Mouse (Mus musculus): ENCODE results near the gene Chac2. TPM values are rescaled to one million over a fixed set of nuclear protein-coding genes. Genes with fewer than 3 reads are reported as not detected.
A peak's percentile ranks its signal among the peaks of the same experiment; 100 is the strongest.

The Chac2 gene
- polyA plus RNA-seq, 1 experiment from 2014 or later = 17.9 TPM

DNA sequence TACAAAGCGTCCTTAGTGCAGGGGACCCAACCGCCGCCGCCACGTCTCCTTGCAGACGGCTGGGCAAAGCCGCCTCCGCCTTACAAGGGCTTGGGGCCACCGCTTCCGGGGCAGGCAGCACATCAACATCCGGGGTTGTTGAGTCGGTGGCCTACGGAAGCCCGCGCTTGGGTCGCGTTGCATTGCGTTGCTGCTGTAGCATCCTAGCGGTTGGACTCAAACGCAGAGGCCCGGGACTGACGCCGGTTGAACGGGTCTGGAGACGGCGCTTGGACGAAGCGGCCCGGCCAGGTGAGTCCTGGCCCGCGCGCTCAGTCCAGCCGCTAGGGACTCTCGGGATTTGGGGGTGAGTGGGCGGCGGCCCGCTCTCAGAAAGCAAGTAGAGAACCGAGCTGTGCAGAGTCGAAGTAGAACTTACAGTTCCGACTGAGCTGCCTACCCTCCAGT, 31.8 kb downstream of the Chac2 start, which contains the start of gene Erlec1:
Gene Erlec1 (minus strand): TSS at position 57 of the 447 bp plus-strand sequence.
- Histone ChIP-seq H3K27me3 (no peaks in the 10 kb centered on the region), H3K4me3 (peak within 1 kb of the TSS; percentile 82), H3K4me1 (peaks cover 10% of the 10 kb centered on the region), H3K27ac (peak within 1 kb of the TSS; percentile 85), H3K36me3 (peaks cover 38% of the 10 kb centered on the region), H3K9ac (peak within 1 kb of the TSS; percentile 90), H3K4me2 (peak within 1 kb of the TSS; percentile 73), H3K9me3 (peaks cover 15% of the 10 kb centered on the region)
- ATAC-seq (ENCODE audit: insufficient number of reproducible peaks, insufficient read depth, low FRiP score, low TSS enrichment, low read depth) = peak; percentile 96
- under 1% methylated on average over 40 of the region's 40 CpGs for WGBS

DNA sequence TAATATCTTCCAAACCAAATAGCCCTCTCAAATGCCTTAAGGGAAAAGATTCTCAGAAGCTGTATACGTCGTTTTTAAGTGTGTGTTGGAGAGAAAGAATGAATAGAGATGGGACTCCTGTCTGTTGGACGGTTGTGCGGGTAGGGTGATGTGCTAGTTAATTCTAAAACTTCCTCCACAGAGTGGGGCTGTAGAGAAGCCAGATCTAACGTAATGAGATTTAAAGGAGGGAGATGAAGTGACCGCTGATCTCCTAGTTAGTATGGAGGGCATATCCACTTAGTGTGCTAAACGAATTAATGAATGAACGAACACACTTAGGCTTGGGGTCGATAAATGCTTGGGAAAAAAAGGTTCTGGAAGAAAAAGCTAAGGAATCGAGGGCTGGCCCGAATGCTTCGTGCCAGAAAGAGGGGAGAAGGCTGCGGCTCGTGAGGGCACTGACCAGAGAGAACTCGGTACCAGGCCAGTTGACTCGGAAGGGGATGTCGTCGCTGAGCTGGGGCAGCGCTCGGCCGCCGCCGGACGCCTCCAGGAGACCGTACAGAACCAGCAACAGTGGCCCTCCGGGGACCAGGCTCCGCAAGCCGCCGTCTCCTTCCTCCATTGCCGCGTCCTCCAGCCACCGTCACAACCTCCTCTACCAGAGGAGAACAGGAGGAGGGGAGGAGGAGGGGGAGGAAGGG, 32.5 kb downstream of the Chac2 start:
- peak; percentile 78 for ATAC-seq (ENCODE audit: insufficient number of reproducible peaks, insufficient read depth, low FRiP score, low TSS enrichment, low read depth)
- under 1% methylated on average over 26 of the region's 32 CpGs for WGBS
- peaks cover 14% of the 10 kb centered on the region for H3K9me3 ChIP-seq
- H3K27ac ChIP-seq = peak overlapping the region; percentile 81
- peaks cover 10% of the 10 kb centered on the region for H3K4me1 ChIP-seq
- H3K27me3 ChIP-seq = no peaks in the 10 kb centered on the region
- peak overlapping the region; percentile 90 for H3K9ac ChIP-seq
- peak overlapping the region; percentile 67 for H3K4me2 ChIP-seq
- H3K36me3 ChIP-seq = peaks cover 44% of the 10 kb centered on the region
- H3K4me3 ChIP-seq = peak overlapping the region; percentile 82

DNA sequence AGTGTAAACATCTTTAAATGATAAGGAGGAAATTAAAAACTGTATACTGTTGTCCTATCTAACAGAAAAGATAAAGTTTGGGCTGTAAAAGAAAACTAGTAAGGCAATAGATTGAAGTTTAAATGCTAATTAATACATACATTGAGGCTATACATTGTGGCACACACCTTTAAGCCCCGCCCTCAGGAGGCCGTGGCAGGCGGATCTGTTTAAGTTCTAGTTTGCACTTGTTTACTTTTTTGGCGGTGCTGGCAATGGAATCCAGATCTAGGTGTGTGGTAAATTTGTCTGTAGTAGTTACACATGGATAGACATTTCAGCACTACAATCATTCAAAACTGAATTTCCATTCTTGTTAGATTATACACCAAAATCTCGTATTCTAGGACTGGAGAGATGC, 33.3 kb downstream of the Chac2 start:
- Histone ChIP-seq H3K9ac (peak overlapping the region; percentile 90; the same call in 1 of the 2 replicates), H3K27me3 (no peaks in the 10 kb centered on the region), H3K4me2 (peak overlapping the region; percentile 67), H3K9me3 (peaks cover 10% of the 10 kb centered on the region), H3K27ac (no peak overlapping the region), H3K4me1 (peaks cover 10% of the 10 kb centered on the region), H3K36me3 (peaks cover 47% of the 10 kb centered on the region), H3K4me3 (peak overlapping the region; percentile 82)
- 48% methylated on average over 5 of the region's 5 CpGs for WGBS
- no peak for ATAC-seq (ENCODE audit: insufficient number of reproducible peaks, insufficient read depth, low FRiP score, low TSS enrichment, low read depth)

DNA sequence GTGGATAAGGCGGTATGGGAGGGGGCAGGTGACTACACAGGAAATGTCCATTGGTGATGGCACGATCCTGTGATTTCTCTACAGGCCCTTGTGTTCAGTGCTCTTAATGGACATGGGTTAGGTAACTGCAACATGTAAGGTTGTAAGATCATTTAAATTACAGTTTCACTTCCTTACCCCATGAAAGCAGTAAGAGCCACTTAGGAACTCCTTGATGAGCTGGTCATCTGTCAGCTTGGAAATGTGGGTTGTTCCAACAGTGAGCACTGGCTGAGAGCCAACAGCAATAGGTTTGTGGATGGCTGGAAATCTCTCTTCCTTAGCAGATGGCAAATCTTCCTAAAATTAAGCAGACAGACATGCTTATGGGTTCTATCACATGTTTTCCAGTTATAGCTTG, 42.6 kb downstream of the Chac2 start:
- no peaks in the 10 kb centered on the region for H3K27me3 ChIP-seq
- H3K4me3 ChIP-seq = no peak overlapping the region
- no peak for ATAC-seq (ENCODE audit: insufficient number of reproducible peaks, insufficient read depth, low FRiP score, low TSS enrichment, low read depth)
- H3K4me2 ChIP-seq = no peak overlapping the region
- H3K36me3 ChIP-seq = peaks cover 69% of the 10 kb centered on the region
- H3K9ac ChIP-seq = no peak overlapping the region
- WGBS = 92% methylated on average over 2 of the region's 2 CpGs
- H3K9me3 ChIP-seq = no peaks in the 10 kb centered on the region
- H3K4me1 ChIP-seq = no peaks in the 10 kb centered on the region
- H3K27ac ChIP-seq = no peak overlapping the region

DNA sequence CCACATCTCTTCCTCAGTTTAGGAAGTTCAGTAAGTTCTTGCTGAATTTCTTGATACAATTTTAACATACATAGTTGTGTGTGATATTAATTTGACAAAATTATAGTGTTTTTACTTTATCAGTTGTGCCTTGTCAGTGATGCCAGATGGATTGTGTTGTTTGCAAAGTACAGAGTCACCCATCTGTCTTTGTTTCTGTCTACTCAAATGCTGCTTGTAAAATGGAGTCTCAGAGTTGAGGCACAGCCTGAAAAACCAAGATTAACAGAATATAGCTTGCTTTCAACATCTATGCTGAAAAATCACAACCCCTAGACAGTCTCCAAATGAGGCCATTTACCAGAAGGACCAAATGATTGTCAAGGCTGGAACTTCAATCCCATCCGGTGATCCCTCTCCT, 57.7 kb downstream of the Chac2 start:
- ATAC-seq (ENCODE audit: insufficient number of reproducible peaks, insufficient read depth, low FRiP score, low TSS enrichment, low read depth) = no peak
- Histone ChIP-seq H3K9ac (no peak overlapping the region), H3K4me1 (no peaks in the 10 kb centered on the region), H3K36me3 (peaks cover 52% of the 10 kb centered on the region), H3K27ac (no peak overlapping the region), H3K4me3 (no peak overlapping the region), H3K4me2 (no peak overlapping the region), H3K9me3 (no peaks in the 10 kb centered on the region), H3K27me3 (no peaks in the 10 kb centered on the region)
- 85% methylated on average over 1 of the region's 1 CpGs for WGBS

DNA sequence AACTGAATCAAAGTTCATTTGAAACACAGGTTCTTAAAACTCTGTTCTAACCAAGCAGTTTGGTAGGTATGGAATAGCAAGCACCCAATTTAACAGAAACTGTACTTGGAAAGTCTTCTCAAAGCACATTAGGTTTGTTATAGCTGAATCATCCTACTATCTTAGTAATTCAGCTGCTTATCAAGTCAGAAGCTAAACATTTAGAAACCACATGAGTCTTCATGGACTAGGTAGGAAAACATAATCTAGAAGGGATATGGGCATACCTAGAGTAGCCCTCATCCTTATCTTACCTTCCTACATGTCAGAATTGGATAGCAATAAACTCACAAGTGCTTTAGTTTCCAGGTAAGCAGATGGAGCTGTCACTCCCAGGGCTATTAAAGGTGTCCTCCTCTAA, 58.1 kb downstream of the Chac2 start:
- Histone ChIP-seq H3K4me3 (no peak overlapping the region), H3K4me2 (no peak overlapping the region), H3K27me3 (no peaks in the 10 kb centered on the region), H3K4me1 (no peaks in the 10 kb centered on the region), H3K36me3 (peaks cover 51% of the 10 kb centered on the region), H3K27ac (no peak overlapping the region), H3K9ac (no peak overlapping the region), H3K9me3 (no peaks in the 10 kb centered on the region)
- ATAC-seq (ENCODE audit: insufficient number of reproducible peaks, insufficient read depth, low FRiP score, low TSS enrichment, low read depth) = no peak

Other genes starting within 250 kb of the Chac2 start
- 25.0 and 28.7 TPM in 2 replicates for gene Psme4, start 214.6 kb downstream of the Chac2 start, polyA plus RNA-seq (2015; fragmentation: Nextera tagmentation; extraction: Ambion mirVana)
- 0.54 and 0.94 TPM in 2 replicates for gene Gpr75, start 101.0 kb downstream of the Chac2 start, polyA plus RNA-seq (2015; fragmentation: Nextera tagmentation; extraction: Ambion mirVana)
- 35.1 and 38.5 TPM in 2 replicates for gene Asb3, start 100.9 kb downstream of the Chac2 start, polyA plus RNA-seq (2015; fragmentation: Nextera tagmentation; extraction: Ambion mirVana)
- 13.4 and 15.2 TPM in 2 replicates for gene Erlec1, start 32.0 kb downstream of the Chac2 start, polyA plus RNA-seq (2015; fragmentation: Nextera tagmentation; extraction: Ambion mirVana)
- not detected in 2 replicates for gene Gm17332, start 196.1 kb upstream of the Chac2 start, polyA plus RNA-seq (2015; fragmentation: Nextera tagmentation; extraction: Ambion mirVana)